Mouse (Mus musculus): ENCODE results near the gene Lce1m.
"Not testable (repeated sequence)": the region's sequence is repeated elsewhere in the genome, so short reads cannot be mapped to it uniquely, and the experiment has no call there.

The Lce1m gene

GRCm38 (mm10) chr3:93018960-93019359 lies at the start of gene Lce1m:
Gene Lce1m, minus strand, starts transcription at chr3:93019060.
- no peak for DNase-seq

DNA sequence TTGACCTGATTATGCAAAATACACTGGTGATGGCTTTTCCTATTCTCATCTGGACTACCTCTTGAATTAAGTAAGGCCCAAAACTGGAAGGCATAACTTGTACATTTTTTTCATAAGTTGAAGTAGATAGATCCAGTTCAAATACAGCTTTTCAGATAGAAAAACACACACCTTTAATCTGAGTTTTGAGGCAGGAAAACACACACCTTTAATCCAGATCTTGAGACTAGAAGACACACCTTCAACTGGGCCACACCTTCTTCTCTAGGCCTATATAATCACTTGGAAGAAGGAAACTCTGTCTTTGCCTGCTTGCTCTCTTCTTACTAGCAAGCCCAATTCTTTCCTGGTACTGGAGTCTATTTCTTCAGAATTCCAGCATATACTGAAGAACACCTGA lies 49.7 kb upstream of the Lce1m start, which contains the start of gene Gm4858:
Gene Gm4858, plus strand, starts transcription at position 301 of the 400 bp plus-strand sequence.
- DNase-seq, result not testable (repeated sequence)

DNA sequence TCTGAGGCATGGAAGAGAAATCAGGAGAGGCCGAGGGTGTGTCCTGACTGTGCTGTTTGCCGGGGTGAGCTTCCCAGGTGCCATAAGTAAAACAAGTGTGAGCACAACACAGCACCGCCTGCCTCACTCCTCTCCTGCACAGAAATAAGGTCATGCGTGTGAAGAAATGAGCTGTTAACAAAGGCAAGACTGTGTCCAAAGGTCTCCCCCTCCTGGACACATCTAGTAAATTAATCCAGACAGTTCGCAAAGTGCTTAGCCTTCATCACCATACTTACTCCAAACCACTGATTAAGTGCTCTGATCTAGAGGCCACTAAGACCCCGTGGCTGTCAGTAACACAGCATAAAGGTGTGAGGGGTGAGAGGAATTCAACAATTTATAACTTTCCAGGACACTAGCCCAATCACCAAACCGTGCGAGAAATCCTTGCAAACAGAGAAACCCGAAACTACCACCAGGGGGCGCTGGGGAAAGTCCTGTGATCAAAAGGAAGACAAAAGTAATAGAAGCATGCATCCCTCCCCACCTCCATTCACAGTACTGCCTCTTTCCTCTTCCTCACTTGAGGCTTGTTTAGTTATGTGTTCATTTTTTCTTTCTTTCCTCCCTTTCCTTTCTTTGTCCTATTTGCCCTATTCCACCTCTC lies 34.1 kb upstream of the Lce1m start:
- peak; percentile 5 for DNase-seq

GRCm38 (mm10) chr3:93050182-93050581 lies 31.3 kb upstream of the Lce1m start:
- DNase-seq, result no peak

DNA sequence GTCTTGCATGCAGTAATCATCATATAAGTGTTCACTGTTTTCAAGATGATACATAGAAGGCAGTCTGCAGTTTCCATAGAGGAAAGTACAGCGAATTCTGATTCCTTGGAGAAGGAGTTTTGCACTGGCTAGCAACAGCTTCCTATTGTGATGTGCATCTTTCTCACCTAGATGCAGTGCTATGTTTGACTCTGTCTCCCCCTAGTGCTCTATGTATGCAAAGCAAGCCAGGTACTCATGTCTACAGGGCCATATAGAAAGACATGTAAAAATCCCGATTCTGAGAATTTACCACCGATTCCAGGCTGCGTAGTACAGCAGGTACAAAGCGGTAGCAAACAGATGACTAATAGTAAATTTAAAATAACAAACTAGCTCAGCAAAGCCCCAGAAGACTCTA lies 12.6 kb upstream of the Lce1m start:
- DNase-seq, result no peak

DNA sequence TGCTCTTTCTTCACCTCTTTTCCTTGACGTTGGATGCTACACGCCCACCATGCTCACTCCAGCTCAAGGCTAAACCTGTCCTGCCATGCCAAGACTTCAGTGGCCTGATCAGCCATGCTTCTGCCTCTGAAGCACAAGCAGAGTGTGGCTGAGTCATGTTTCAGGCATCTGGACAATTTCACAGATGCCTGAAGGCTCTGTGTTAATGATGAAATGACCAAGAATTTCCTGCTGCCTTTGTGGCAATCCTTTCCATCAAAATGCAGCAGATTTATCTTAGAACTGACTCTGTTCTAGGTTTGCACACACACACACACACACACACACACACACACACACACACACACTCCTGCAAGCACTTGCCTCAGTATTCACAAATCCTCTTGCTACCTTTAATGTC lies 6.6 kb upstream of the Lce1m start:
- DNase-seq, result no peak

GRCm38 (mm10) chr3:93023411-93024184 lies 4.7 kb upstream of the Lce1m start:
- DNase-seq, result no peak

GRCm38 (mm10) chr3:93021171-93021570 lies 2.3 kb upstream of the Lce1m start:
- no peak for DNase-seq

DNA sequence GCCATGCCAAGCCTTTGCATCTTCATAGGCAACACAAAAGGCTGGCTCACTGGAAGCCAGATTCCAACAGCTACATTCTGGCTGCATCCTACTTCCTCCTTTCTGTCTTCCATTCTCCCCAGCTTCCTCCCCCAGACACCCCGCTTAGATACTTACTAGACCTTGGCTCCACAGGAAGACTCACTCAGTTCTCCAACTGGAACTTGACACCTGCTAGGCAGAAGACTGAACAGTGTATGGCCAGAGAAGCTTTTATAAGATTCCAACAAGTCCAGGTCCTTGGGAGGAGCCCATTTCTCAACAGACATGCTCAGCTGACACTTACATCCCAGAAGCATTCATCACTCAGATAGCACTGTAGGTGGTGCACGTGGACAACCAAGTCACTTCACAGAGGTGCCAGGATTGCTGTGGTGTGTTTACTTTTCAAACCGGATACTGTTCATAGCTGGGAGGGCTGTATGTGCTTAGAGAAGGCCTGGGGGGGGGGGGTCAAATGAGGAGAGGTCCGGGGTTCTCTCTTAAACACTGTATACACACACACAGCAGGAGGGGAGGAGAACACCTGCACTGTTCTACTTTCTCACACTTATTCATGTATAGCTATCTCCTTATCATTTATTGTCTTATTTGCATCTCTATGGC lies 3.3 kb downstream of the Lce1m start, which contains the start of gene Crct1:
Gene Crct1, minus strand, starts transcription at position 228 of the 645 bp plus-strand sequence.
- no peak for DNase-seq

DNA sequence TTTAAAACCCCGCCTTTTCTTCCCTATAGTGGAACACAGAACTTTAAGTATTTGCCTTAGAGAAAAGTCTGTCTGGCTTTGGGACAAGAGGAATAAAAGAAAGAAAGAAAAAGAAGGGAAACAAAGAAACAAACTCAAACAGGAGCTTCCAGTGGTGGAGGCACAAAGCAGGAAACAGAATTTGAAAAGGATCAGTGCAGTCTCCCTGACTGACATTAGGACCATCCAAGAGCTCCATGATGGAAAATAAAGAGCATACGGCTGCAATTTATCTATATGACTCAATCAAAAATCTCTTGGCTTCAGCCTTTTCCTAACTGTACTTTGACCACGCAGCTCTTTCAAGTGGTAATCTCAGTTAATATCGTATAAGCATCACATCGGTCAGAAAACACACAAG lies 4.0 kb downstream of the Lce1m start:
- no peak for DNase-seq

DNA sequence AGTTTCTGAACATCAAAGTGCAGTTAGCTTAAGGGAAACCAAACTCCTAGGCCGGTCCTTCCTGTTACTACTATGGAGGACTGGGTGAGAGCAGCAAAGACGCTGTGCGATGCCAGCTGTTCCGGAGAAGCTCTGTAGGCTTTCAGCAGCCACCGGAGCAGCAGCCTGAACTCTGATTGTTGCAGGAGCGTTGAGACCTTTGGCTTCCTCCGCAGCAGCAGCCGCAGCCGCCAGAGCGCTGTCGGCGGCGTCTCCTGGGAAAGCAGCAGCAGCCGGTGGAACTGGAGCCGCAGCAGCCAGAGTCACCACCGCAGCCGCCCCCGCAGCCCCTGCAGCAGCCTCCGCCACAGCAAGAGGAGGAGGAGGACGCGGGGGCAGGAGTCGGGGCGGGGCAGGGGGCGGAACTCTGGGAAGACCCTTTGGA lies 4.5 kb downstream of the Lce1m start:
- peak; percentile 43 for DNase-seq

- no peak for DNase-seq
Observed at GRCm38 (mm10) chr3:93002843-93003242, 16.0 kb downstream of the Lce1m start.

GRCm38 (mm10) chr3:93000621-93001020 lies 18.2 kb downstream of the Lce1m start:
- DNase-seq, result no peak

GRCm38 (mm10) chr3:92998691-92999090 lies 20.2 kb downstream of the Lce1m start:
- DNase-seq, result peak; percentile 87

- no peak for DNase-seq
Observed at GRCm38 (mm10) chr3:92991926-92992325, 26.9 kb downstream of the Lce1m start, which contains the start of gene Lce3f. Gene Lce3f, plus strand, starts transcription at chr3:92992226.

GRCm38 (mm10) chr3:92978484-92978883 lies 40.4 kb downstream of the Lce1m start:
- no peak for DNase-seq
